Mouse (Mus musculus): ENCODE results near the gene Mmp11. TPM values are rescaled to one million over a fixed set of nuclear protein-coding genes. Genes with fewer than 3 reads are reported as not detected.
A peak's percentile ranks its signal among the peaks of the same experiment; 100 is the strongest.

Gene Mmp11
- polyA plus RNA-seq, 1 experiment from 2014 or later = 2.7 TPM

GRCm38 (mm10) chr10:75940520-75940919 lies 4.2 kb upstream of the Mmp11 start, which contains the start of gene Gm867:
TSS of gene Gm867 (minus strand) at chr10:75940672.
- Histone ChIP-seq H3K27me3 (ENCODE audit: control insufficient read depth, insufficient read depth, low read depth, low read length) (no peaks in the 10 kb centered on the region), H3K4me2 (ENCODE audit: low read depth, low read length) (peak within 1 kb of the TSS; percentile 52), H3K36me3 (ENCODE audit: control insufficient read depth, insufficient read depth) (peaks cover 8% of the 10 kb centered on the region; the same call in 1 of the 2 replicates), H3K9me3 (replicated peaks; ENCODE audit: control insufficient read depth, low read length) (no peaks in the 10 kb centered on the region), H3K27ac (ENCODE audit: low read length) (peak within 1 kb of the TSS; percentile 87), H3K4me3 (ENCODE audit: low read depth, low read length) (peak within 1 kb of the TSS; percentile 84), H3K9ac (ENCODE audit: low read depth, low read length) (peak within 1 kb of the TSS; percentile 75), H3K4me1 (ENCODE audit: control insufficient read depth, low read depth, low read length) (peaks cover 38% of the 10 kb centered on the region)
- no peak for ATAC-seq (ENCODE audit: low read depth)
- 83% methylated on average over 5 of the region's 5 CpGs for WGBS (ENCODE audit: insufficient replicate concordance)

- peaks cover 8% of the 10 kb centered on the region; the same call in 1 of the 2 replicates for H3K36me3 ChIP-seq (ENCODE audit: control insufficient read depth, insufficient read depth)
- WGBS (ENCODE audit: insufficient replicate concordance) = 24% methylated on average over 9 of the region's 9 CpGs
- peak overlapping the region; percentile 75 for H3K9ac ChIP-seq (ENCODE audit: low read depth, low read length)
- ATAC-seq (ENCODE audit: low read depth) = peak; percentile 76
- H3K4me1 ChIP-seq (ENCODE audit: control insufficient read depth, low read depth, low read length) = peaks cover 43% of the 10 kb centered on the region
- H3K9me3 ChIP-seq (replicated peaks; ENCODE audit: control insufficient read depth, low read length) = no peaks in the 10 kb centered on the region
- H3K4me3 ChIP-seq (ENCODE audit: low read depth, low read length) = peak overlapping the region; percentile 84
- H3K4me2 ChIP-seq (ENCODE audit: low read depth, low read length) = peak overlapping the region; percentile 52
- no peaks in the 10 kb centered on the region for H3K27me3 ChIP-seq (ENCODE audit: control insufficient read depth, insufficient read depth, low read depth, low read length)
- peak overlapping the region; percentile 87 for H3K27ac ChIP-seq (ENCODE audit: low read length)
Measured at GRCm38 (mm10) chr10:75939481-75940234, 3.4 kb upstream of the Mmp11 start.

- peak; percentile 73 for ATAC-seq (ENCODE audit: low read depth)
- no peaks in the 10 kb centered on the region for H3K9me3 ChIP-seq (replicated peaks; ENCODE audit: control insufficient read depth, low read length)
- H3K9ac ChIP-seq (ENCODE audit: low read depth, low read length) = peak overlapping the region; percentile 63
- peaks cover 43% of the 10 kb centered on the region for H3K4me1 ChIP-seq (ENCODE audit: control insufficient read depth, low read depth, low read length)
- H3K36me3 ChIP-seq (ENCODE audit: control insufficient read depth, insufficient read depth) = peaks cover 8% of the 10 kb centered on the region; the same call in 1 of the 2 replicates
- 37% methylated on average over 10 of the region's 10 CpGs for WGBS (ENCODE audit: insufficient replicate concordance)
- H3K27ac ChIP-seq (ENCODE audit: low read length) = peak overlapping the region; percentile 89
- H3K27me3 ChIP-seq (ENCODE audit: control insufficient read depth, insufficient read depth, low read depth, low read length) = peaks cover 9% of the 10 kb centered on the region
- H3K4me3 ChIP-seq (ENCODE audit: low read depth, low read length) = peak overlapping the region; percentile 84
- H3K4me2 ChIP-seq (ENCODE audit: low read depth, low read length) = peak overlapping the region; percentile 93
Measured at GRCm38 (mm10) chr10:75937851-75938643, 1.8 kb upstream of the Mmp11 start.

- ATAC-seq (ENCODE audit: low read depth) = no peak
- Histone ChIP-seq H3K4me2 (ENCODE audit: low read depth, low read length) (peak overlapping the region; percentile 93), H3K27ac (ENCODE audit: low read length) (peak overlapping the region; percentile 89), H3K9ac (ENCODE audit: low read depth, low read length) (peak overlapping the region; percentile 63), H3K36me3 (ENCODE audit: control insufficient read depth, insufficient read depth) (peaks cover 8% of the 10 kb centered on the region; the same call in 1 of the 2 replicates), H3K9me3 (replicated peaks; ENCODE audit: control insufficient read depth, low read length) (no peaks in the 10 kb centered on the region), H3K4me1 (ENCODE audit: control insufficient read depth, low read depth, low read length) (peaks cover 50% of the 10 kb centered on the region), H3K27me3 (ENCODE audit: control insufficient read depth, insufficient read depth, low read depth, low read length) (peaks cover 18% of the 10 kb centered on the region), H3K4me3 (ENCODE audit: low read depth, low read length) (peak overlapping the region; percentile 84)
- WGBS (ENCODE audit: insufficient replicate concordance) = 60% methylated on average over 18 of the region's 18 CpGs
Measured at GRCm38 (mm10) chr10:75936909-75937667, 792 bp upstream of the Mmp11 start.

- Histone ChIP-seq H3K9me3 (replicated peaks; ENCODE audit: control insufficient read depth, low read length) (no peaks in the 10 kb centered on the region), H3K4me2 (ENCODE audit: low read depth, low read length) (peak overlapping the region; percentile 93), H3K4me1 (ENCODE audit: control insufficient read depth, low read depth, low read length) (peaks cover 43% of the 10 kb centered on the region), H3K36me3 (ENCODE audit: control insufficient read depth, insufficient read depth) (peaks cover 8% of the 10 kb centered on the region; the same call in 1 of the 2 replicates), H3K27me3 (ENCODE audit: control insufficient read depth, insufficient read depth, low read depth, low read length) (peaks cover 39% of the 10 kb centered on the region), H3K27ac (ENCODE audit: low read length) (peak overlapping the region; percentile 58; the same call in 1 of the 2 replicates), H3K4me3 (ENCODE audit: low read depth, low read length) (peak overlapping the region; percentile 84; the same call in 1 of the 2 replicates), H3K9ac (ENCODE audit: low read depth, low read length) (no peak overlapping the region)
- no peak for ATAC-seq (ENCODE audit: low read depth)
- 35% methylated on average over 1 of the region's 1 CpGs for WGBS (ENCODE audit: insufficient replicate concordance)
Measured at GRCm38 (mm10) chr10:75934991-75935390, 1.3 kb downstream of the Mmp11 start.

GRCm38 (mm10) chr10:75932891-75933290 lies 3.4 kb downstream of the Mmp11 start, which contains the start of gene Chchd10:
TSS of gene Chchd10 (plus strand) at chr10:75933130.
- Histone ChIP-seq H3K9ac (ENCODE audit: low read depth, low read length) (peak within 1 kb of the TSS; percentile 11; the same call in 1 of the 2 replicates), H3K4me3 (ENCODE audit: low read depth, low read length) (peak within 1 kb of the TSS; percentile 50), H3K27ac (ENCODE audit: low read length) (no peak within 1 kb of the TSS), H3K27me3 (ENCODE audit: control insufficient read depth, insufficient read depth, low read depth, low read length) (peaks cover 47% of the 10 kb centered on the region), H3K9me3 (replicated peaks; ENCODE audit: control insufficient read depth, low read length) (no peaks in the 10 kb centered on the region), H3K36me3 (ENCODE audit: control insufficient read depth, insufficient read depth) (peaks cover 8% of the 10 kb centered on the region; the same call in 1 of the 2 replicates), H3K4me2 (ENCODE audit: low read depth, low read length) (peak within 1 kb of the TSS; percentile 74), H3K4me1 (ENCODE audit: control insufficient read depth, low read depth, low read length) (peaks cover 35% of the 10 kb centered on the region)
- 47% methylated on average over 6 of the region's 6 CpGs for WGBS (ENCODE audit: insufficient replicate concordance)
- ATAC-seq (ENCODE audit: low read depth) = no peak

DNA sequence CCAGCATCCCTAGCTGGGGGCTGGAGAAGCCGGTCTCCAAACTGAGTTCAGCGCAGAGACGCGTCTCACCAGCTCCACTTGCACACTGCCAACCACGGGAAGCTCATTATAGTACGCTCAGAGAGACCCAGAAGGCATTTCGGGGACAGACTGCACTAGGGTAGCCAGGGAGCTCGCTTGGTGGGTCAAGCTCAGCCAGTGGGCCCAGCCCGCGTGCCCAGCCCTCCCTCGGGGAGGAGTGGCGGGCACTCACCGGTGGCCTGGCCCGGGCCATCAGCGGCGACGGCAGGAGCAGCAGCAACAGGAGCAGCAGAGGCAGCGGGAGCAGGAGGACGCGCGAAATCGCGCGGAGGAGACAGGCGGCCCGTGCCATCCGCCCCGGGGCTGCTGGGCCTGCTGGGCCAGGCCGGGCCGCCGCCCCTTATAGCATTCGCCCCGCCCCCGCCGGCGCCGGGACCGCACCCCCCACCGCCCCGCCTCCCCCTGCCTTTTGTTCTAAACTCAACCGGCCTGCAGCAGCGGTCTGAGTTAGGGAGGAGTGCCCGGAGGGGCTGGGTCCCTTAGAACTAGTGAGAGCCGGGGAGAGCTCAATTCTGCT lies 4.1 kb downstream of the Mmp11 start:
- peak overlapping the region; percentile 50 for H3K4me3 ChIP-seq (ENCODE audit: low read depth, low read length)
- no peak overlapping the region for H3K27ac ChIP-seq (ENCODE audit: low read length)
- H3K4me2 ChIP-seq (ENCODE audit: low read depth, low read length) = peak overlapping the region; percentile 74
- H3K9me3 ChIP-seq (replicated peaks; ENCODE audit: control insufficient read depth, low read length) = no peaks in the 10 kb centered on the region
- H3K36me3 ChIP-seq (ENCODE audit: control insufficient read depth, insufficient read depth) = peaks cover 1% of the 10 kb centered on the region; the same call in 1 of the 2 replicates
- H3K27me3 ChIP-seq (ENCODE audit: control insufficient read depth, insufficient read depth, low read depth, low read length) = peaks cover 47% of the 10 kb centered on the region
- WGBS (ENCODE audit: insufficient replicate concordance) = 2% methylated on average over 44 of the region's 44 CpGs
- H3K4me1 ChIP-seq (ENCODE audit: control insufficient read depth, low read depth, low read length) = peaks cover 28% of the 10 kb centered on the region
- H3K9ac ChIP-seq (ENCODE audit: low read depth, low read length) = peak overlapping the region; percentile 11; the same call in 1 of the 2 replicates
- peak; percentile 30; the same call in 1 of the 2 replicates for ATAC-seq (ENCODE audit: low read depth)

- peaks cover 20% of the 10 kb centered on the region for H3K4me1 ChIP-seq (ENCODE audit: control insufficient read depth, low read depth, low read length)
- no peak overlapping the region for H3K27ac ChIP-seq (ENCODE audit: low read length)
- ATAC-seq (ENCODE audit: low read depth) = no peak
- H3K36me3 ChIP-seq (ENCODE audit: control insufficient read depth, insufficient read depth) = no peaks in the 10 kb centered on the region
- H3K4me3 ChIP-seq (ENCODE audit: low read depth, low read length) = no peak overlapping the region
- H3K27me3 ChIP-seq (ENCODE audit: control insufficient read depth, insufficient read depth, low read depth, low read length) = peaks cover 47% of the 10 kb centered on the region
- no peaks in the 10 kb centered on the region for H3K9me3 ChIP-seq (replicated peaks; ENCODE audit: control insufficient read depth, low read length)
- no peak overlapping the region for H3K4me2 ChIP-seq (ENCODE audit: low read depth, low read length)
- WGBS (ENCODE audit: insufficient replicate concordance) = 10% methylated on average over 7 of the region's 7 CpGs
- H3K9ac ChIP-seq (ENCODE audit: low read depth, low read length) = no peak overlapping the region
Measured at GRCm38 (mm10) chr10:75931311-75931710, 5.0 kb downstream of the Mmp11 start.

All from liver, embryonic 16.5 days (tissue).